Mouse (Mus musculus) stomach, embryonic 14.5 days (tissue): ENCODE measurements around the gene Kcne1. TPM values are rescaled to one million over a fixed set of nuclear protein-coding genes. Genes with fewer than 3 reads are reported as not detected.

Experiments
- ATAC-seq: fragments of 200-750 bp; cut with Nextera tagmentation; 2 replicates; pipeline ENCODE4 v1.8.0; 2017; ENCODE audit warnings: low read depth, moderate TSS enrichment; ENCODE audit not compliant: insufficient number of reproducible peaks, insufficient read depth, low FRiP score
- H3K27ac ChIP-seq: fragments of 300-500 bp; sonication (generic); 2 replicates; pipeline ENCODE4 v1.5.1; 2014; ENCODE audit warnings: mild to moderate bottlenecking, low read length, moderate library complexity, mixed read lengths
- H3K27me3 ChIP-seq: fragments of 300-500 bp; sonication (generic); 2 replicates; pipeline ENCODE4 v1.6.1; 2014; ENCODE audit warnings: low read length, control low read depth, mixed read lengths; ENCODE audit not compliant: control insufficient read depth, insufficient read depth
- H3K36me3 ChIP-seq: fragments of 300-500 bp; sonication (generic); 2 replicates; pipeline ENCODE4 v1.6.1; 2014; ENCODE audit warnings: mild to moderate bottlenecking, control low read depth, low read length, moderate library complexity, mixed read lengths; ENCODE audit not compliant: control insufficient read depth, insufficient read depth
- H3K4me1 ChIP-seq: fragments of 300-500 bp; sonication (generic); 2 replicates; pipeline ENCODE4 v1.6.1; 2014; ENCODE audit warnings: low read length, control low read depth, mixed read lengths; ENCODE audit not compliant: control insufficient read depth, insufficient read depth
- H3K4me2 ChIP-seq: fragments of 300-500 bp; sonication (generic); replicated peaks from 2 replicates; pipeline ENCODE4 v1.6.1; 2014; ENCODE audit warnings: low read depth, low read length, control low read depth
- H3K4me3 ChIP-seq: fragments of 300-500 bp; sonication (generic); 2 replicates; pipeline ENCODE4 v1.5.1; 2014; ENCODE audit warnings: low read depth, low read length, control low read depth
- H3K9ac ChIP-seq: fragments of 300-500 bp; sonication (generic); replicated peaks from 2 replicates; pipeline ENCODE4 v1.6.1; 2014; ENCODE audit warnings: low read depth, mild to moderate bottlenecking, control low read depth, low read length, moderate library complexity, mixed read lengths
- H3K9me3 ChIP-seq: fragments of 300-500 bp; sonication (generic); 2 replicates; pipeline ENCODE4 v1.6.1; 2016; ENCODE audit warnings: low read depth, low read length, control low read depth; ENCODE audit not compliant: control insufficient read depth
- WGBS: fragments of 180-500 bp; shearing (Covaris S2); extraction: QIAGEN DNeasy Blood & Tissue Kit; methylation state at CpG from one replicate; pipeline ENCODE4 v1.1.7; 2014; 5-methylcytosine and 5-hydroxymethylcytosine counted together
- polyA plus RNA-seq: library from polyadenylated mRNA; unstranded; fragments of >200 nt; fragmentation: Nextera tagmentation; extraction: Ambion mirVana; gene quantifications from 2 replicates; pipeline ENCODE4 v1.2.1, GENCODE M21; 2014

Gene Kcne1
- polyA plus RNA-seq, 1 experiment from 2014 or later, result 0.07 TPM

- H3K9ac ChIP-seq, result no peak overlapping the region
- H3K4me2 ChIP-seq, result peak overlapping the region; percentile 77; the same call in 1 of the 2 replicates
- WGBS, result 35% methylated on average over 10 of the region's 10 CpGs
- no peaks in the 10 kb centered on the region for H3K9me3 ChIP-seq
- H3K4me3 ChIP-seq, result no peak overlapping the region
- no peak overlapping the region for H3K27ac ChIP-seq
- peaks cover 39% of the 10 kb centered on the region for H3K4me1 ChIP-seq
- ATAC-seq, result no peak
- H3K36me3 ChIP-seq, result peaks cover 21% of the 10 kb centered on the region
- H3K27me3 ChIP-seq, result no peaks in the 10 kb centered on the region
These were observed 38.7 kb upstream of the Kcne1 start for GRCm38 (mm10) chr16:92397745-92398573.

- Histone ChIP-seq H3K27me3 (no peaks in the 10 kb centered on the region), H3K4me2 (no peak overlapping the region), H3K36me3 (peaks cover 23% of the 10 kb centered on the region), H3K4me1 (peaks cover 11% of the 10 kb centered on the region), H3K27ac (no peak overlapping the region), H3K9me3 (no peaks in the 10 kb centered on the region), H3K4me3 (no peak overlapping the region), H3K9ac (no peak overlapping the region)
- WGBS, result 93% methylated on average over 3 of the region's 3 CpGs
- no peak for ATAC-seq
These were observed 34.5 kb upstream of the Kcne1 start for GRCm38 (mm10) chr16:92393732-92394131.

- ATAC-seq, result no peak
- WGBS, result 65% methylated on average over 10 of the region's 10 CpGs
These were observed 28.4 kb upstream of the Kcne1 start for GRCm38 (mm10) chr16:92387692-92388091.

GRCm38 (mm10) chr16:92385062-92385461, 25.8 kb upstream of the Kcne1 start:
- H3K4me1 ChIP-seq, result no peaks in the 10 kb centered on the region
- ATAC-seq, result no peak
- no peaks in the 10 kb centered on the region for H3K9me3 ChIP-seq
- WGBS, result 0% methylated on average over 2 of the region's 2 CpGs
- no peak overlapping the region for H3K4me2 ChIP-seq
- no peaks in the 10 kb centered on the region for H3K36me3 ChIP-seq
- H3K4me3 ChIP-seq, result no peak overlapping the region
- H3K9ac ChIP-seq, result no peak overlapping the region
- no peak overlapping the region for H3K27ac ChIP-seq
- no peaks in the 10 kb centered on the region for H3K27me3 ChIP-seq

More at GRCm38 (mm10) chr16:92387692-92388091, 28.4 kb upstream of the Kcne1 start:
- no peak overlapping the region for H3K27ac ChIP-seq
- H3K9ac ChIP-seq, result no peak overlapping the region
- H3K27me3 ChIP-seq, result no peaks in the 10 kb centered on the region
- no peak overlapping the region for H3K4me2 ChIP-seq
- no peaks in the 10 kb centered on the region; the same call in 1 of the 2 replicates for H3K36me3 ChIP-seq
- no peaks in the 10 kb centered on the region for H3K9me3 ChIP-seq
- H3K4me1 ChIP-seq, result no peaks in the 10 kb centered on the region
- no peak overlapping the region for H3K4me3 ChIP-seq

- H3K9me3 ChIP-seq, result no peaks in the 10 kb centered on the region
- H3K4me1 ChIP-seq, result no peaks in the 10 kb centered on the region
- no peak overlapping the region for H3K27ac ChIP-seq
- no peak for ATAC-seq
- no peak overlapping the region for H3K9ac ChIP-seq
- H3K36me3 ChIP-seq, result no peaks in the 10 kb centered on the region
- no peak overlapping the region for H3K4me3 ChIP-seq
- no peaks in the 10 kb centered on the region for H3K27me3 ChIP-seq
- H3K4me2 ChIP-seq, result no peak overlapping the region
These were observed 24.1 kb upstream of the Kcne1 start for GRCm38 (mm10) chr16:92383412-92383811.

- H3K27ac ChIP-seq, result no peak overlapping the region
- WGBS, result 63% methylated on average over 6 of the region's 6 CpGs
- no peaks in the 10 kb centered on the region for H3K4me1 ChIP-seq
- no peaks in the 10 kb centered on the region for H3K9me3 ChIP-seq
- no peak for ATAC-seq
- H3K27me3 ChIP-seq, result no peaks in the 10 kb centered on the region
- no peak overlapping the region for H3K9ac ChIP-seq
- H3K4me3 ChIP-seq, result no peak overlapping the region
- H3K4me2 ChIP-seq, result no peak overlapping the region
- no peaks in the 10 kb centered on the region for H3K36me3 ChIP-seq
These were observed 23.2 kb upstream of the Kcne1 start for GRCm38 (mm10) chr16:92382508-92382907.

GRCm38 (mm10) chr16:92381092-92381491, 21.8 kb upstream of the Kcne1 start:
- no peaks in the 10 kb centered on the region for H3K4me1 ChIP-seq
- no peak overlapping the region for H3K27ac ChIP-seq
- no peaks in the 10 kb centered on the region for H3K36me3 ChIP-seq
- 68% methylated on average over 6 of the region's 6 CpGs for WGBS
- no peak overlapping the region for H3K9ac ChIP-seq
- H3K4me2 ChIP-seq, result no peak overlapping the region
- H3K4me3 ChIP-seq, result no peak overlapping the region
- ATAC-seq, result no peak
- no peaks in the 10 kb centered on the region for H3K27me3 ChIP-seq
- H3K9me3 ChIP-seq, result no peaks in the 10 kb centered on the region

GRCm38 (mm10) chr16:92376976-92377375, 17.7 kb upstream of the Kcne1 start:
- no peak for ATAC-seq
- Histone ChIP-seq H3K9ac (no peak overlapping the region), H3K4me2 (no peak overlapping the region), H3K27me3 (no peaks in the 10 kb centered on the region), H3K4me1 (no peaks in the 10 kb centered on the region), H3K9me3 (no peaks in the 10 kb centered on the region), H3K27ac (no peak overlapping the region), H3K36me3 (no peaks in the 10 kb centered on the region), H3K4me3 (no peak overlapping the region)
- 92% methylated on average over 6 of the region's 6 CpGs for WGBS

- Histone ChIP-seq H3K4me3 (no peak overlapping the region), H3K9me3 (no peaks in the 10 kb centered on the region), H3K27me3 (no peaks in the 10 kb centered on the region), H3K27ac (no peak overlapping the region), H3K4me2 (no peak overlapping the region), H3K4me1 (no peaks in the 10 kb centered on the region), H3K36me3 (no peaks in the 10 kb centered on the region), H3K9ac (no peak overlapping the region)
- no peak for ATAC-seq
- WGBS, result 41% methylated on average over 5 of the region's 5 CpGs
These were observed 12.4 kb upstream of the Kcne1 start for GRCm38 (mm10) chr16:92371623-92372022.
